Mouse (Mus musculus): ENCODE measurements around the gene Gm21190. TPM values are rescaled to one million over a fixed set of nuclear protein-coding genes. Genes with fewer than 3 reads are reported as not detected.
A peak's percentile ranks its signal among the peaks of the same experiment; 100 is the strongest.
"Not testable (repeated sequence)": the region's sequence is repeated elsewhere in the genome, so short reads cannot be mapped to it uniquely, and the experiment has no call there.

Gene Gm21190
- polyA plus RNA-seq, 1 experiment from 2014 or later: not detected

- H3K4me1 ChIP-seq, H3K27me3 ChIP-seq, H3K4me3 ChIP-seq, H3K27ac ChIP-seq, H3K4me2 ChIP-seq, H3K36me3 ChIP-seq, H3K9ac ChIP-seq: not testable (repeated sequence)
- H3K9me3 ChIP-seq: peaks cover 16% of the 10 kb centered on the region; the same call in 1 of the 2 replicates
- ATAC-seq (ENCODE audit: borderline replicate concordance, extremely low read depth, low FRiP score, low TSS enrichment): peak; percentile 35; the same call in 1 of the 2 replicates
- 48% methylated on average over 4 of the region's 4 CpGs for WGBS
Observed at GRCm38 (mm10) chr5:15483576-15483975, 45.4 kb downstream of the Gm21190 start.

GRCm38 (mm10) chr5:15482815-15483214, 46.2 kb downstream of the Gm21190 start:
- not testable (repeated sequence) for H3K36me3 ChIP-seq; H3K4me2 ChIP-seq; H3K4me1 ChIP-seq; H3K27ac ChIP-seq; H3K27me3 ChIP-seq; ATAC-seq (ENCODE audit: borderline replicate concordance, extremely low read depth, low FRiP score, low TSS enrichment); H3K9ac ChIP-seq; H3K4me3 ChIP-seq
- H3K9me3 ChIP-seq: peaks cover 16% of the 10 kb centered on the region; the same call in 1 of the 2 replicates
- WGBS: 59% methylated on average over 2 of the region's 2 CpGs

- H3K27ac ChIP-seq; H3K9me3 ChIP-seq; H3K9ac ChIP-seq; H3K27me3 ChIP-seq; ATAC-seq (ENCODE audit: borderline replicate concordance, extremely low read depth, low FRiP score, low TSS enrichment); H3K4me3 ChIP-seq; H3K36me3 ChIP-seq; H3K4me2 ChIP-seq; H3K4me1 ChIP-seq: not testable (repeated sequence)
- WGBS: 59% methylated on average over 1 of the region's 1 CpGs
Observed at GRCm38 (mm10) chr5:15476423-15476822, 52.6 kb downstream of the Gm21190 start, which contains the start of gene Gm21149. Gm21149 (minus strand) TSS chr5:15476523.

Other genes with a start within 250 kb of the Gm21190 start
- gene Gm21149, start 52.7 kb downstream of the Gm21190 start, polyA plus RNA-seq (2015; fragmentation: Nextera tagmentation; extraction: Ambion mirVana): 0.32 TPM in 1 of 2 replicates, not detected in the other
- not detected in 2 replicates for gene Gm21083, start 48.1 kb upstream of the Gm21190 start, polyA plus RNA-seq (2015; fragmentation: Nextera tagmentation; extraction: Ambion mirVana)
- not detected in 2 replicates for gene Speer4d, start 89.8 kb upstream of the Gm21190 start, polyA plus RNA-seq (2015; fragmentation: Nextera tagmentation; extraction: Ambion mirVana)
- not detected in 2 replicates for gene 4930572O03Rik, start 127.8 kb upstream of the Gm21190 start, polyA plus RNA-seq (2015; fragmentation: Nextera tagmentation; extraction: Ambion mirVana)
- gene Speer4c, start 185.0 kb upstream of the Gm21190 start, polyA plus RNA-seq (2015; fragmentation: Nextera tagmentation; extraction: Ambion mirVana): not detected in 2 replicates

All from lung, embryonic 15.5 days (tissue).